8 mouse cellular contexts compared by ENCODE assay signal in genomic region chr9:72797136-72797621, GRCm38 (mm10). TPM values are rescaled to one million over a fixed set of nuclear protein-coding genes. Genes with fewer than 3 reads are reported as not detected.
A peak's percentile ranks its signal among the peaks of the same experiment; 100 is the strongest.
DNase-seq lines count a peak whose midpoint lies in the region; ATAC-seq lines count a peak whose summit lies in the region.
"Had no signal": no experiment of that assay in that cellular context is flagged by ENCODE, and none has a peak within 500 bp of the region (broad histone marks: within the 10 kb centered on the region; RNA-seq: fewer than 3 reads in every experiment).

No protein-coding gene starts in this region.

- WGBS in hindbrain, embryonic 13.5 days, result 50% methylated on average over 9 of the region's 9 CpGs

- peak; percentile 69 for DNase-seq in R1 (ENCODE audit: low read depth, low spot score)
- DNase-seq in gastrocnemius, postnatal 36 days, result peak; percentile 44 to 57
- peak; percentile 23 to 37 for DNase-seq in kidney, postnatal 25 days
- peak; percentile 63 for DNase-seq in naive thymus-derived CD4-positive, alpha-beta T cell, adult 2 months (ENCODE audit: low read depth)
- no peak for DNase-seq in retina, postnatal 1 day
- no peak for DNase-seq in cerebellum, postnatal 25 days

- no peaks in the 10 kb centered on the region for H3K27me3 ChIP-seq in hindbrain, embryonic 13.5 days
- H3K27me3 ChIP-seq: embryonic facial prominence, embryonic 13.5 days had no signal

- no peak for ATAC-seq in hindbrain, embryonic 13.5 days (ENCODE audit: low FRiP score)

- H3K9ac ChIP-seq in hindbrain, embryonic 13.5 days, result no peak overlapping the region
- H3K9ac ChIP-seq: embryonic facial prominence, embryonic 13.5 days had no signal

- intact Hi-C loops in gastrocnemius, postnatal 36 days (cut with DNase I), result no loop called here

- H3K4me3 ChIP-seq in hindbrain, embryonic 13.5 days, result no peak overlapping the region
- H3K4me3 ChIP-seq: embryonic facial prominence, embryonic 13.5 days had no signal

- no peak overlapping the region for H3K4me2 ChIP-seq in hindbrain, embryonic 13.5 days
- H3K4me2 ChIP-seq: embryonic facial prominence, embryonic 13.5 days had no signal

- no peaks in the 10 kb centered on the region for H3K36me3 ChIP-seq in hindbrain, embryonic 13.5 days
- H3K36me3 ChIP-seq: embryonic facial prominence, embryonic 13.5 days had no signal

- no peaks in the 10 kb centered on the region for H3K4me1 ChIP-seq in hindbrain, embryonic 13.5 days (replicated peaks)
- H3K4me1 ChIP-seq: embryonic facial prominence, embryonic 13.5 days had no signal

- no peaks in the 10 kb centered on the region for H3K9me3 ChIP-seq in hindbrain, embryonic 13.5 days
- H3K9me3 ChIP-seq: embryonic facial prominence, embryonic 13.5 days had no signal

- H3K27ac ChIP-seq in hindbrain, embryonic 13.5 days, result no peak overlapping the region
- H3K27ac ChIP-seq: embryonic facial prominence, embryonic 13.5 days had no signal

RNA-seq across cellular contexts. Expression of gene Prtg, which starts 9.5 kb away (rescaled TPM):
- total RNA-seq in gastrocnemius, postnatal 36 days (2021), result under 1 TPM; 0.10 to 0.26 TPM
- 0.72 and 0.74 TPM in 2 replicates for polyA plus RNA-seq in hindbrain, embryonic 13.5 days (2015; fragmentation: Nextera tagmentation; extraction: Ambion mirVana)

Comparison
In these comparisons a context has a peak if more than half of its experiments do, and no peak if none do; other contexts are left out.
1. DNase-seq: peak in R1 (single experiment), gastrocnemius, postnatal 36 days (2 of 2), kidney, postnatal 25 days (2 of 2) and naive thymus-derived CD4-positive, alpha-beta T cell, adult 2 months (single experiment); none in retina, postnatal 1 day (single experiment) and cerebellum, postnatal 25 days (0 of 2).